Mouse (Mus musculus) retina, postnatal 7 days (tissue): ENCODE results near the gene Rps6kc1.

Experiments used
- DNase-seq: peaks from one replicate; pipeline ENCODE4 v3.0.0-alpha.2; 2012; ENCODE audit warnings: low read depth, low spot score

Gene Rps6kc1

GRCm38 (mm10) chr1:190667326-190667725 is 244.2 kb downstream of the Rps6kc1 start:
- DNase-seq: no peak

GRCm38 (mm10) chr1:190665490-190665875 is 246.1 kb downstream of the Rps6kc1 start:
- no peak for DNase-seq

GRCm38 (mm10) chr1:190664767-190665489 is 246.6 kb downstream of the Rps6kc1 start:
- DNase-seq: no peak

- DNase-seq: no peak
Observed at GRCm38 (mm10) chr1:190663996-190664395, 247.6 kb downstream of the Rps6kc1 start.

- no peak for DNase-seq
Observed at GRCm38 (mm10) chr1:190662736-190663135, 248.8 kb downstream of the Rps6kc1 start.

- no peak for DNase-seq
Observed at GRCm38 (mm10) chr1:190661764-190662163, 249.8 kb downstream of the Rps6kc1 start.

- DNase-seq: no peak
Observed at GRCm38 (mm10) chr1:190661249-190661648, 250.3 kb downstream of the Rps6kc1 start.

GRCm38 (mm10) chr1:190659722-190660502 is 251.7 kb downstream of the Rps6kc1 start:
- DNase-seq: no peak

GRCm38 (mm10) chr1:190658266-190658665 is 253.3 kb downstream of the Rps6kc1 start:
- no peak for DNase-seq

GRCm38 (mm10) chr1:190656089-190656488 is 255.5 kb downstream of the Rps6kc1 start:
- DNase-seq: no peak

- DNase-seq: no peak
Observed at GRCm38 (mm10) chr1:190655651-190656050, 255.9 kb downstream of the Rps6kc1 start.

GRCm38 (mm10) chr1:190655081-190655480 is 256.5 kb downstream of the Rps6kc1 start:
- DNase-seq: no peak

GRCm38 (mm10) chr1:190654694-190655001 is 256.9 kb downstream of the Rps6kc1 start:
- no peak for DNase-seq

GRCm38 (mm10) chr1:190653989-190654693 is 257.4 kb downstream of the Rps6kc1 start:
- no peak for DNase-seq

- DNase-seq: no peak
Observed at GRCm38 (mm10) chr1:190653081-190653480, 258.5 kb downstream of the Rps6kc1 start.
